Mouse (Mus musculus): ENCODE results near the gene Higd2a. TPM values are rescaled to one million over a fixed set of nuclear protein-coding genes. Genes with fewer than 3 reads are reported as not detected.

Higd2a gene
- polyA plus RNA-seq, 1 experiment from 2014 or later, result 177 TPM

DNA sequence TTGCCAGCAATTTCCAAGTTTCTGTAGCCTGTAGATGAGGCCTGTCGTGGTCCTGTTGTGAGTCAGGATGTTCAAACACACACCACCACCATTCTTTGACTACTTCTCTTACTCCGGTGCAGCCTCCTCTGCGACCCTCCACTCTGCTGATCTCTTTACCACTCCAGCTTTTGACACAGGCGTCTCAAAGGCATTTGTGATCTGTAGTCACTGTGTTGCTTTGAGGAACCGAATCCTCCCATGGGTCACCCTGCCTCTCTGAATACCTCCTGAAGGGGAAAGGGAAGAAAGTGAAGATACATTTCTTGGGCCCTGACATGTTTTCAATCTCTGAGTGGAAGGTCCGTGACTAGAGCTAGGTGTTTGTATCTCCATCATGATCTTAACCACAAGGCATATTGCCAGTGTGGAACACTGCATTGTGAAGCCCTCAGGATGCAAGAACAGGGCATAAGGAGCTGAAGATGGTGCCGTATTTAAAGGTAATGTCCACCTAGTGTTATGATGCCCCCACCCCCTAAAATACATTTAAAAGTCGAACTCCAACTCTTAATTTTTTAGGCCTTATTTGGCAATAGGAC, 1.9 kb downstream of the Higd2a start:
- Histone ChIP-seq H3K9me3 (ENCODE audit: control insufficient read depth, low read length) (no peaks in the 10 kb centered on the region), H3K4me2 (peak overlapping the region; percentile 73), H3K4me1 (replicated peaks; ENCODE audit: control insufficient read depth, insufficient read depth, low read length) (peaks cover 17% of the 10 kb centered on the region), H3K27me3 (replicated peaks; ENCODE audit: control insufficient read depth, insufficient read depth, low read length) (no peaks in the 10 kb centered on the region), H3K27ac (ENCODE audit: low read depth, low read length) (0 out of 2 replicates have a peak overlapping the region, but pooled peaks have one; percentile 17), H3K4me3 (ENCODE audit: low read depth, low read length) (peak overlapping the region; percentile 73), H3K9ac (ENCODE audit: low read depth, low read length) (no peak overlapping the region), H3K36me3 (ENCODE audit: control insufficient read depth, insufficient read depth, low read length) (peaks cover 10% of the 10 kb centered on the region)
- ATAC-seq (replicated peaks; ENCODE audit: low FRiP score), result no peak
- no peak for DNase-seq (ENCODE audit: low spot score)
- 90% methylated on average over 8 of the region's 8 CpGs for WGBS

DNA sequence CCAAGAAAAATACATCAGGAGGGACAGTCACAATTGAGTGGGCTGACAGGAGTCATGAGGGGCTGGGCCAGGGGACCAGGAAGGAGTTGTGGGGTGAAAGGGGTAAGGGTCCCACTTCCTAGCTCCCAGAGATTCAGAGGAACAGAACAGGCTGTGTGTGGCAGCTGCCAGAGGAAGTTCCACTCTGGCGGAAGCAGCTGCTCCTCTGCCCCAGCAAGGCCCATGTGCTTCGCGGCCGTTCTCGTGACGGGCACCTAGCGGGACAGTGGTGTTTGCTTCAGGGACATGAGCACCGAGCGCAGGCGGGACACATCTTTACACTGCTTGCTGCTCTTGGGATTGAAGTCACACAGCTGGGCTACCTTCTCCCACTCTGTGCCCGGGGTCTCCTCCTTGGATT, 3.6 kb downstream of the Higd2a start:
- ATAC-seq (replicated peaks; ENCODE audit: low FRiP score) (no peak), DNase-seq (ENCODE audit: low spot score) (no peak)
- Histone ChIP-seq H3K4me1 (replicated peaks; ENCODE audit: control insufficient read depth, insufficient read depth, low read length) (peaks cover 14% of the 10 kb centered on the region), H3K27me3 (replicated peaks; ENCODE audit: control insufficient read depth, insufficient read depth, low read length) (no peaks in the 10 kb centered on the region), H3K36me3 (ENCODE audit: control insufficient read depth, insufficient read depth, low read length) (peaks cover 3% of the 10 kb centered on the region; the same call in 1 of the 2 replicates), H3K9me3 (ENCODE audit: control insufficient read depth, low read length) (no peaks in the 10 kb centered on the region), H3K9ac (ENCODE audit: low read depth, low read length) (no peak overlapping the region), H3K4me2 (no peak overlapping the region), H3K27ac (ENCODE audit: low read depth, low read length) (no peak overlapping the region), H3K4me3 (ENCODE audit: low read depth, low read length) (no peak overlapping the region)
- 85% methylated on average over 11 of the region's 11 CpGs for WGBS

DNA sequence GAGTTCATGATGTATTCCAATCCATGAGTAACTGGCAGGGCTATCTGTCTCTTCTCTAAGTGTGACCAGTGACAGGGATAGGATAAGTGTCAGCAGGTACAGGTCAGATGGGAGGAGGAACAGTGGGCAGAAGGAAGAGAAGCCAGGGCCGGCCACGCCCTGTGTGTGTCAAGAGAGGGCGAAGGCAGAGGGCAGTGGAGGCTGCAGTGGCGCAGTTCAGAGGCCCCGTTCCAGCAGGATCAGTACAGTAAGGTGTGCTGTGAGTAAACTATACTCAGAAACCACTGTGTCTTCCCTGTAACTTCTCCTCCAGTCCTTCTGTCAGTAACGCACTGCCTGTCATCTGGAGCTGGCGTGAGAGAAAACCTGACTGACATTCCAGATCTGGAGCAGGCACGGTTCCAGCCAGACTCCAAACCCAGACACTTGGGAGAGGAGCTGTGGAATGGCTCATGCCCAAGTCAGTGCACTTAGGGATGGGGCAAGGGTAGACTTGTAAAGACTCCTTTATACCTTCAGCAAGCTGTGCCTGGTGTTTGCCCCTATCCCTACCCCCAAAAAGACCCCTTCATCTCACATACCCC, 6.2 kb downstream of the Higd2a start:
- no peaks in the 10 kb centered on the region for H3K27me3 ChIP-seq (replicated peaks; ENCODE audit: control insufficient read depth, insufficient read depth, low read length)
- DNase-seq (ENCODE audit: low spot score), result no peak
- H3K9ac ChIP-seq (ENCODE audit: low read depth, low read length), result no peak overlapping the region
- WGBS, result 77% methylated on average over 8 of the region's 8 CpGs
- peaks cover 7% of the 10 kb centered on the region for H3K4me1 ChIP-seq (replicated peaks; ENCODE audit: control insufficient read depth, insufficient read depth, low read length)
- H3K4me3 ChIP-seq (ENCODE audit: low read depth, low read length), result no peak overlapping the region
- no peak overlapping the region for H3K27ac ChIP-seq (ENCODE audit: low read depth, low read length)
- no peaks in the 10 kb centered on the region for H3K9me3 ChIP-seq (ENCODE audit: control insufficient read depth, low read length)
- H3K4me2 ChIP-seq, result no peak overlapping the region
- H3K36me3 ChIP-seq (ENCODE audit: control insufficient read depth, insufficient read depth, low read length), result peaks cover 10% of the 10 kb centered on the region; the same call in 1 of the 2 replicates
- no peak for ATAC-seq (replicated peaks; ENCODE audit: low FRiP score)

DNA sequence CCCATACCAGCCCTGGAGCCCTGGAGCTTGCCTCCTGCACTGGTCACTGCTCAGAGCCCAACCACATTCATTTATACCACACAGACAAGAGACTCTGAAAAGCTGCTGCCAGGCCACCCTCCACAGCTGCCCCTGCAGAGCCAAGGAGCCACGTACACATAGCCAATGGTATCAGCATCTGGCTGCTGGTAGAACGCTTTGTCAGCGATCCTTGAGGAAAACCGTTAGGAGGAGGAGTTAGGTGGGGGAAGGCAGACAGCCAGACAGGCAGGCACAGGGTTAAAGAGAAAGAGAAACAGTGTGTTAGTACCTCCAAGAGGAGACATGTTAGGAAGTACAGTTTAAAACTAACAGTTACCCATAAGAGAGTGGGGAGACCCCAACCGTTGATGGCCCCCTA, 6.9 kb downstream of the Higd2a start:
- Histone ChIP-seq H3K9me3 (ENCODE audit: control insufficient read depth, low read length) (no peaks in the 10 kb centered on the region), H3K36me3 (ENCODE audit: control insufficient read depth, insufficient read depth, low read length) (peaks cover 10% of the 10 kb centered on the region; the same call in 1 of the 2 replicates), H3K27me3 (replicated peaks; ENCODE audit: control insufficient read depth, insufficient read depth, low read length) (no peaks in the 10 kb centered on the region), H3K4me1 (replicated peaks; ENCODE audit: control insufficient read depth, insufficient read depth, low read length) (no peaks in the 10 kb centered on the region; the same call in 1 of the 2 replicates), H3K4me2 (no peak overlapping the region), H3K9ac (ENCODE audit: low read depth, low read length) (no peak overlapping the region), H3K4me3 (ENCODE audit: low read depth, low read length) (no peak overlapping the region), H3K27ac (ENCODE audit: low read depth, low read length) (no peak overlapping the region)
- ATAC-seq (replicated peaks; ENCODE audit: low FRiP score), result no peak
- DNase-seq (ENCODE audit: low spot score), result no peak
- WGBS, result 69% methylated on average over 5 of the region's 5 CpGs

DNA sequence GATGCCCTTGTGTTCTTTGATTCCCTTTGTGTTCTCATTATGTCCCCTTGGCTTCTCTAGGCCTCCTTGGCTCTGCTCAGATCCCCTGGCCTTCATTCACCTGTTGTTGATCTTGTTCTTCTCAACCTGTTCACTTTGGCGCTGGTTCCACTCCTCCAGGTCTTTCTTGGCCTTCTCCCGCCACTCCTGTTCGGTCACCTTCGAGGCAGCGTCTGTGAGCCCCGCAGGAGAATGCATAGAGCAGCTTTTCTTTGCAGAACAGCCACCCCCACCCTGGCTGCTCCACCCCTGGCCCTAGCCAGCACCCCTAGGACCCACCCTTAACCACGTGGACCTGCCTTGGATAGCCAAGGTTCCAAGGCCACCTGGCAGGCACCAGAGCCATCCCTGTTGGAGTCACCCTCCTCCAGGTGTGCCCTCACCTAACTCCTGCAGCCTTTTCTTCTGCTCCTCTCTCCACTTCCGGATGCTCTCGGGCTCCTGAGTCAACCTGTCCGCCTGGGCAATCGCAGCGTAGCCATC, 8.7 kb downstream of the Higd2a start:
- DNase-seq (ENCODE audit: low spot score) (no peak), ATAC-seq (replicated peaks; ENCODE audit: low FRiP score) (no peak)
- H3K36me3 ChIP-seq (ENCODE audit: control insufficient read depth, insufficient read depth, low read length), result peaks cover 10% of the 10 kb centered on the region; the same call in 1 of the 2 replicates
- no peaks in the 10 kb centered on the region for H3K4me1 ChIP-seq (replicated peaks; ENCODE audit: control insufficient read depth, insufficient read depth, low read length)
- no peak overlapping the region for H3K9ac ChIP-seq (ENCODE audit: low read depth, low read length)
- 87% methylated on average over 12 of the region's 12 CpGs for WGBS
- no peaks in the 10 kb centered on the region for H3K27me3 ChIP-seq (replicated peaks; ENCODE audit: control insufficient read depth, insufficient read depth, low read length)
- H3K4me2 ChIP-seq, result no peak overlapping the region
- H3K4me3 ChIP-seq (ENCODE audit: low read depth, low read length), result no peak overlapping the region
- no peaks in the 10 kb centered on the region for H3K9me3 ChIP-seq (ENCODE audit: control insufficient read depth, low read length)
- no peak overlapping the region for H3K27ac ChIP-seq (ENCODE audit: low read depth, low read length)

DNA sequence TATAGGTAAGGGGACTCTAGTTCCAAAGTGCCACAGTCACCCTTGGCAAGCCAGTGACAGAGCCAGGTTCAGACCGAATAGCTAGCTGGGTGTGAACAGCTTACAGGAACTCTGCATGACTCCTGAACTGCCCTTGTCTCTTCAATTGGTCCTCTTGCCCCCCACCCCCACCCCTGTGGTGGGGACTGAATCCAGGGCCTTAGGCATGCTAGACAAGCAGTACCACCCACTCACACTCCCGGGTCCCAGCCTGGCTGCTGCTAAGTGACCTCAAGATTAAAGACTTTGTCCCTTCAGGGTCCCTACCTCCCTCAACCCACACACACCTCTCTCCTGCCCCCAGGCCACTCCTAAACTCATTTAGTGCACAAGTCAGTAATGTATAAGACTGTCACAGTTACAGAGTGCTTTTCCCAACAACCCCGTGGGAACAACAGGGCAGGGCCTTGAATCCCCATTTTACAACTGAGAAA, 12.7 kb downstream of the Higd2a start:
- Histone ChIP-seq H3K27ac (ENCODE audit: low read depth, low read length) (no peak overlapping the region), H3K4me2 (no peak overlapping the region), H3K4me1 (replicated peaks; ENCODE audit: control insufficient read depth, insufficient read depth, low read length) (peaks cover 5% of the 10 kb centered on the region), H3K4me3 (ENCODE audit: low read depth, low read length) (no peak overlapping the region), H3K27me3 (replicated peaks; ENCODE audit: control insufficient read depth, insufficient read depth, low read length) (no peaks in the 10 kb centered on the region), H3K9me3 (ENCODE audit: control insufficient read depth, low read length) (no peaks in the 10 kb centered on the region), H3K36me3 (ENCODE audit: control insufficient read depth, insufficient read depth, low read length) (0 out of 2 replicates have a peak, but pooled peaks cover 7% of the 10 kb centered on the region), H3K9ac (ENCODE audit: low read depth, low read length) (no peak overlapping the region)
- DNase-seq (ENCODE audit: low spot score) (no peak), ATAC-seq (replicated peaks; ENCODE audit: low FRiP score) (no peak)
- 72% methylated on average over 3 of the region's 3 CpGs for WGBS

DNA sequence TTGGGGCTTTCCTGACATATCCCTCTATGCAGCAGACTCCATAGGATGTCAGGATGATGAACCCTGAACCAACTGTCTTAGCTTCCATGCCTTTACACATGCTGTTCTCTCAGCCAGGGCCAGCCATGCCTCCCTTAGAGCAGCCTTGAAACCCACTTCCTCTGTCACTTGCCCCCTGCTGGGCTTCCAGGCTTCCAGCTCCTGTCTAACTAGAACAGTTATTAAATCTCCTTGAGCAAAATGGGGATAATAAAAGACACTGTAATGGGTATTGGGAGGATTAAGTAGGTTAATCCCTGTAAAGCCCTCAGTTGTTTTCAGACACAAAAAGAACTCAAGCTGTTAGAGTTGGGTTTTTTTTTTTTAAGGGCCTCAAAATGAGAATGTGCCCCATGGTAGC, 13.5 kb downstream of the Higd2a start:
- Histone ChIP-seq H3K4me2 (no peak overlapping the region), H3K9ac (ENCODE audit: low read depth, low read length) (no peak overlapping the region), H3K27ac (ENCODE audit: low read depth, low read length) (no peak overlapping the region), H3K27me3 (replicated peaks; ENCODE audit: control insufficient read depth, insufficient read depth, low read length) (no peaks in the 10 kb centered on the region), H3K4me1 (replicated peaks; ENCODE audit: control insufficient read depth, insufficient read depth, low read length) (peaks cover 12% of the 10 kb centered on the region), H3K36me3 (ENCODE audit: control insufficient read depth, insufficient read depth, low read length) (0 out of 2 replicates have a peak, but pooled peaks cover 7% of the 10 kb centered on the region), H3K4me3 (ENCODE audit: low read depth, low read length) (no peak overlapping the region), H3K9me3 (ENCODE audit: control insufficient read depth, low read length) (no peaks in the 10 kb centered on the region)
- DNase-seq (ENCODE audit: low spot score) (no peak), ATAC-seq (replicated peaks; ENCODE audit: low FRiP score) (no peak)

DNA sequence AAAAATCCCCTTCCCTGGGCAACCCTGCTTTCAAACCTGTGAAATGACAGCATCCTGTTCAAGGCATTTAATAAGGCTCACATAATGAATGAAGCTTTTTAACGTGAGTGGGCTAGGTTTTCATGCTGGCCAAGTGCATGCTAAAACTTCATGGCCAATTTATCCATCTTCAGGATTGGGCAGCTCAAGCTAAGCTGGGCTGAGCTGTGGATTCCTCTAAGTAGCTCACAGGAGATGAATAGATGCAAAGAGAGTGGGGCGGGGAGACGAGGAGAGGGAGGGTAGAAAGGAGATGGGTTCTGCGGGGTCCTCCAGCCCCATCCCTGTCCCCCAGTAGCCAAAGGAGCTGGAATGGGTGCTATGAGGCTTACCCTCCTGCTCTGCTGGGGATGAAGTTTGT, 14.2 kb downstream of the Higd2a start:
- Histone ChIP-seq H3K9me3 (ENCODE audit: control insufficient read depth, low read length) (no peaks in the 10 kb centered on the region), H3K27me3 (replicated peaks; ENCODE audit: control insufficient read depth, insufficient read depth, low read length) (no peaks in the 10 kb centered on the region), H3K36me3 (ENCODE audit: control insufficient read depth, insufficient read depth, low read length) (0 out of 2 replicates have a peak, but pooled peaks cover 2% of the 10 kb centered on the region), H3K4me2 (no peak overlapping the region), H3K9ac (ENCODE audit: low read depth, low read length) (no peak overlapping the region), H3K4me3 (ENCODE audit: low read depth, low read length) (no peak overlapping the region), H3K27ac (ENCODE audit: low read depth, low read length) (no peak overlapping the region), H3K4me1 (replicated peaks; ENCODE audit: control insufficient read depth, insufficient read depth, low read length) (peaks cover 18% of the 10 kb centered on the region)
- WGBS, result 71% methylated on average over 4 of the region's 4 CpGs
- DNase-seq (ENCODE audit: low spot score) (no peak), ATAC-seq (replicated peaks; ENCODE audit: low FRiP score) (no peak)

DNA sequence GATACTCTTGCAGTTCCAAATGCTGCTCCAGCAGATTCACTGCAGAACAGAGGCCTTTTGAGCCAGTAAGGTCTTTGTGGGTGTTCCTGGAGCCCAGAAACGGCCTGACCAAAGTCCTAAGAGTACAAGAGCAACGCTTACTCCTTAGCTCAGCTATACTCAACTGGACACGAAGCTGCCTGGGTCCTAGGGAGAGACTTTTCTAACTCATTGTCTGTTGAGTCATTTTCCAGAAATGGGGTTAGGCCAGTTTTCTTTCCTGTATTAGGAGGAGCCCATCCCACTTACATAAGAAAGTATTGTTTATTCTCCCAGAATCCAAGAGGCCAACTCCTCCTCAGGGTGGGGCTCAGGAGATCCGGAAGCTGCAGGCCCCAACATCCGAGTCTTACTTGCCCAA, 15.4 kb downstream of the Higd2a start:
- Histone ChIP-seq H3K9me3 (ENCODE audit: control insufficient read depth, low read length) (no peaks in the 10 kb centered on the region), H3K9ac (ENCODE audit: low read depth, low read length) (no peak overlapping the region), H3K4me2 (no peak overlapping the region), H3K4me3 (ENCODE audit: low read depth, low read length) (no peak overlapping the region), H3K27me3 (replicated peaks; ENCODE audit: control insufficient read depth, insufficient read depth, low read length) (no peaks in the 10 kb centered on the region), H3K27ac (ENCODE audit: low read depth, low read length) (no peak overlapping the region), H3K36me3 (ENCODE audit: control insufficient read depth, insufficient read depth, low read length) (no peaks in the 10 kb centered on the region), H3K4me1 (replicated peaks; ENCODE audit: control insufficient read depth, insufficient read depth, low read length) (peaks cover 25% of the 10 kb centered on the region)
- 78% methylated on average over 5 of the region's 5 CpGs for WGBS
- DNase-seq (ENCODE audit: low spot score) (no peak), ATAC-seq (replicated peaks; ENCODE audit: low FRiP score) (no peak)

All from liver, embryonic 11.5 days (tissue).